In genomic region chr17:28874825-28875224, GRCm38 (mm10) we compare ENCODE assay signal across 9 mouse cellular contexts. TPM values are rescaled to one million over a fixed set of nuclear protein-coding genes. Genes with fewer than 3 reads are reported as not detected.
DNase-seq lines count a peak whose midpoint lies in the region; ATAC-seq and TF ChIP-seq lines count a peak whose summit lies in the region.
"Had no signal": no experiment of that assay in that cellular context is flagged by ENCODE, and none has a peak within 500 bp of the region (broad histone marks: within the 10 kb centered on the region; RNA-seq: fewer than 3 reads in every experiment).

No protein-coding gene starts in this region.

- H3K36me3 ChIP-seq in midbrain, embryonic 11.5 days (ENCODE audit: control insufficient read depth, insufficient read depth, low read length), result no peaks in the 10 kb centered on the region
- no peaks in the 10 kb centered on the region for H3K36me3 ChIP-seq in midbrain, embryonic 14.5 days (ENCODE audit: control insufficient read depth, insufficient read depth, low read length)
- H3K36me3 ChIP-seq in kidney, postnatal 0 days (ENCODE audit: insufficient read depth, low read length), result no peaks in the 10 kb centered on the region
- H3K36me3 ChIP-seq in midbrain, embryonic 15.5 days (replicated peaks), result no peaks in the 10 kb centered on the region
- H3K36me3 ChIP-seq: limb, embryonic 12.5 days had no signal

- no peaks in the 10 kb centered on the region for H3K4me1 ChIP-seq in midbrain, embryonic 11.5 days (ENCODE audit: control insufficient read depth, insufficient read depth, low read length)
- H3K4me1 ChIP-seq in midbrain, embryonic 14.5 days (ENCODE audit: control insufficient read depth, insufficient read depth, low read length), result peaks cover 5% of the 10 kb centered on the region; the same call in 1 of the 2 replicates
- no peaks in the 10 kb centered on the region for H3K4me1 ChIP-seq in kidney, postnatal 0 days (replicated peaks; ENCODE audit: insufficient read depth, low read length)
- peaks cover 12% of the 10 kb centered on the region for H3K4me1 ChIP-seq in midbrain, embryonic 15.5 days

- H3K27ac ChIP-seq in midbrain, embryonic 11.5 days (ENCODE audit: low read depth, low read length), result no peak overlapping the region
- no peak overlapping the region for H3K27ac ChIP-seq in midbrain, embryonic 14.5 days (replicated peaks; ENCODE audit: low read depth, low read length)
- H3K27ac ChIP-seq in kidney, postnatal 0 days, result no peak overlapping the region
- H3K27ac ChIP-seq in midbrain, embryonic 15.5 days, result no peak overlapping the region
- H3K27ac ChIP-seq: limb, embryonic 12.5 days had no signal

- WGBS in midbrain, embryonic 11.5 days, result 86% methylated on average over 7 of the region's 7 CpGs
- 77% methylated on average over 7 of the region's 7 CpGs for WGBS in midbrain, embryonic 14.5 days
- 52% methylated on average over 7 of the region's 7 CpGs for WGBS in kidney, postnatal 0 days
- WGBS in midbrain, embryonic 15.5 days, result 72% methylated on average over 7 of the region's 7 CpGs

- no peak overlapping the region for H3K9ac ChIP-seq in midbrain, embryonic 11.5 days (ENCODE audit: low read length)
- no peak overlapping the region for H3K9ac ChIP-seq in midbrain, embryonic 14.5 days (replicated peaks; ENCODE audit: low read length)
- H3K9ac ChIP-seq in kidney, postnatal 0 days (ENCODE audit: low read depth, low read length), result no peak overlapping the region
- no peak overlapping the region for H3K9ac ChIP-seq in midbrain, embryonic 15.5 days
- H3K9ac ChIP-seq: limb, embryonic 12.5 days had no signal

- no peaks in the 10 kb centered on the region for H3K27me3 ChIP-seq in midbrain, embryonic 11.5 days (ENCODE audit: control insufficient read depth, insufficient read depth, low read length)
- no peaks in the 10 kb centered on the region for H3K27me3 ChIP-seq in midbrain, embryonic 14.5 days (ENCODE audit: control insufficient read depth, insufficient read depth, low read length)
- no peaks in the 10 kb centered on the region for H3K27me3 ChIP-seq in kidney, postnatal 0 days (ENCODE audit: insufficient read depth, low read length)
- H3K27me3 ChIP-seq in midbrain, embryonic 15.5 days (replicated peaks), result no peaks in the 10 kb centered on the region; the same call in 1 of the 2 replicates
- H3K27me3 ChIP-seq: limb, embryonic 12.5 days had no signal

- no peaks in the 10 kb centered on the region for H3K9me3 ChIP-seq in midbrain, embryonic 11.5 days (ENCODE audit: control insufficient read depth, low read length)
- H3K9me3 ChIP-seq in midbrain, embryonic 14.5 days (ENCODE audit: control insufficient read depth, low read length), result no peaks in the 10 kb centered on the region
- H3K9me3 ChIP-seq in kidney, postnatal 0 days (replicated peaks; ENCODE audit: low read length), result no peaks in the 10 kb centered on the region
- H3K9me3 ChIP-seq in midbrain, embryonic 15.5 days, result no peaks in the 10 kb centered on the region
- H3K9me3 ChIP-seq: limb, embryonic 12.5 days had no signal

- DNase-seq in midbrain, embryonic 11.5 days (ENCODE audit: low spot score, missing footprints), result peak; percentile 54
- DNase-seq in midbrain, embryonic 14.5 days, result no peak
- peak; percentile 28 to 56 for DNase-seq in gastrocnemius, adult 8-10 months (ENCODE audit: low spot score in 2 of 2)
- DNase-seq in kidney, postnatal 0 days (ENCODE audit: low spot score), result no peak
- peak; percentile 70 for DNase-seq in testis, postnatal 14 days (ENCODE audit: low spot score)
- no peak for DNase-seq in T-cell, adult 2 months (ENCODE audit: low spot score)

- H3K4me2 ChIP-seq in midbrain, embryonic 11.5 days, result no peak overlapping the region
- H3K4me2 ChIP-seq in midbrain, embryonic 14.5 days (ENCODE audit: low read length), result no peak overlapping the region
- H3K4me2 ChIP-seq in kidney, postnatal 0 days (ENCODE audit: low read length), result no peak overlapping the region
- no peak overlapping the region for H3K4me2 ChIP-seq in midbrain, embryonic 15.5 days
- H3K4me2 ChIP-seq: limb, embryonic 12.5 days had no signal

- no peak overlapping the region for H3K4me3 ChIP-seq in midbrain, embryonic 11.5 days (ENCODE audit: low read depth, low read length)
- no peak overlapping the region for H3K4me3 ChIP-seq in midbrain, embryonic 14.5 days (replicated peaks; ENCODE audit: low read depth, low read length)
- no peak overlapping the region for H3K4me3 ChIP-seq in kidney, postnatal 0 days (replicated peaks; ENCODE audit: low read depth, low read length)
- H3K4me3 ChIP-seq in midbrain, embryonic 15.5 days, result no peak overlapping the region
- H3K4me3 ChIP-seq: limb, embryonic 12.5 days had no signal

- TF ChIP-seq CTCF in kidney, postnatal 0 days (IDR thresholded peaks at IDR 0.05; ENCODE audit: low read depth), result no peak

- no peak for ATAC-seq in midbrain, embryonic 11.5 days (ENCODE audit: low FRiP score)
- ATAC-seq in midbrain, embryonic 14.5 days (ENCODE audit: low FRiP score, low TSS enrichment), result no peak
- 0 out of 2 replicates have a peak, but pooled peaks have one; percentile 22 for ATAC-seq in kidney, postnatal 0 days (replicated peaks; ENCODE audit: low FRiP score, low read depth)
- no peak for ATAC-seq in midbrain, embryonic 15.5 days (replicated peaks)

RNA-seq across cellular contexts. Expression of gene Pnpla1, which starts 16.6 kb away (rescaled TPM):
- not detected in 2 replicates for polyA plus RNA-seq in midbrain, embryonic 11.5 days (2014; fragmentation: Nextera tagmentation; extraction: Ambion mirVana)
- 0.04 TPM in 1 of 2 replicates, not detected in the other for polyA plus RNA-seq in midbrain, embryonic 14.5 days (2014; fragmentation: Nextera tagmentation; extraction: Ambion mirVana)
- total RNA-seq in gastrocnemius, adult 8-10 months (2022), result not detected
- polyA plus RNA-seq in kidney, postnatal 0 days (2015; fragmentation: Nextera tagmentation; extraction: Ambion mirVana), result not detected in 2 replicates
- polyA plus RNA-seq in midbrain, embryonic 15.5 days (2015; fragmentation: Nextera tagmentation; extraction: Ambion mirVana), result 0.05 and 0.10 TPM in 2 replicates
- polyA plus RNA-seq: limb, embryonic 12.5 days; neural tube, embryonic 11.5 days had no signal

RNA-seq across cellular contexts. Expression of gene 4930539E08Rik, which starts 40.3 kb away (rescaled TPM):
- 0.10 TPM in 1 of 2 replicates, not detected in the other for polyA plus RNA-seq in midbrain, embryonic 11.5 days (2014; fragmentation: Nextera tagmentation; extraction: Ambion mirVana)
- 1.0 and 1.2 TPM in 2 replicates for polyA plus RNA-seq in midbrain, embryonic 14.5 days (2014; fragmentation: Nextera tagmentation; extraction: Ambion mirVana)
- total RNA-seq in gastrocnemius, adult 8-10 months (2022), result not detected
- polyA plus RNA-seq in kidney, postnatal 0 days (2015; fragmentation: Nextera tagmentation; extraction: Ambion mirVana), result 0.24 and 0.41 TPM in 2 replicates
- polyA plus RNA-seq in midbrain, embryonic 15.5 days (2015; fragmentation: Nextera tagmentation; extraction: Ambion mirVana), result 1.7 and 2.5 TPM in 2 replicates

Comparison
In these comparisons a context has a peak if more than half of its experiments do, and no peak if none do; other contexts are left out.
1. DNase-seq: peak in midbrain, embryonic 11.5 days (single experiment), gastrocnemius, adult 8-10 months (2 of 2) and testis, postnatal 14 days (single experiment); none in midbrain, embryonic 14.5 days (single experiment), kidney, postnatal 0 days (single experiment) and T-cell, adult 2 months (single experiment).